Mouse (Mus musculus) colon, adult 2 months (tissue): ENCODE results near the gene Olfr1029. TPM values are rescaled to one million over a fixed set of nuclear protein-coding genes. Genes with fewer than 3 reads are reported as not detected.

Experiments
- polyA plus RNA-seq: library from polyadenylated mRNA; depleted of rRNA; stranded (reverse); fragments of >200 nt; gene quantifications from 2 replicates; pipeline ENCODE4 v1.2.3, GENCODE M21; 2012; rRNA removed

Gene Olfr1029
- not detected in 2 replicates for polyA plus RNA-seq

DNA sequence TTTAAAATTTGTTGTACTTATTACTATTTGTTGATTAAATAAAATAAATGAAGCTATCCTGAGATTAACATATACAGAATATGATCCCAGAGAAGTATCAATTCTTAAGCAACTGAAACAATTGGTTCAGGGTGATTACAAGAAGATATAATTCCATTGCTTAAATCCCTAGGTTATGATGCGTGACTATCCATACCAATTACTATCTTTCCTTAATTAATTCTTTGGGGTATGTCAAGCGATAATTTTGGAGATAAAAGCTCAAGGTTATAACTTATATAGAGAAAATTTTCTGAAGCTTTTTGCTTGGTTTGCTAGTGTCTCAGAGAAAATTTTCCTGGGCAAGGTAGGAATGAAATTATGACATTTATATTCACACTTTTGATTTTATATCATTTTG is at the start of gene Olfr1029:
Gene Olfr1029, plus strand, starts transcription at position 301 of the 400 bp plus-strand sequence.

GRCm38 (mm10) chr2:85950137-85950536 is 23.6 kb upstream of the Olfr1029 start, which contains the start of gene Olfr1028:
Gene Olfr1028 (plus strand): TSS chr2:85950437.

GRCm38 (mm10) chr2:85978976-85979375 is 5.3 kb downstream of the Olfr1029 start, which contains the start of gene Olfr1030:
Gene Olfr1030 (plus strand): TSS chr2:85979276.

GRCm38 (mm10) chr2:85990004-85990403 is 16.3 kb downstream of the Olfr1029 start, which contains the start of gene Olfr1031:
Gene Olfr1031 (plus strand): TSS chr2:85990304.

DNA sequence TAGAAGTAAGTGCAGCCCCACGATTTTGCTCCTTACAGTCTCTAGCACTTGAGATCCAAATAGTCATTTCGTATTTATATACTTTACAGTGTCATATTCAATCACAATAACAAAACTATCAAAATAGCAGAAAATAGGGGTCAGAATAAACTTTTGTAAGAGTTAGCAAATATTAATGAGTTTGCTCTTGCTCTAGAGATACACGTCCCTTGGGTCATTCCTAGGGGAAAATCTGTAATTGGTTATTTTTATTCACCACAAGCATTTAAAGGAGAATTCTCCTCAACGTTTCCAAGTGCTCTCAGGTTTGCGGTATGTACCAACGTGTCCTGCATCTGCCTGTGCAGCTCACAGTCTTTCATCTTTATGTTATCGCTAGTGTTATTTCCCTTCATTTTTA is 31.5 kb downstream of the Olfr1029 start, which contains the start of gene Olfr1032:
Gene Olfr1032, plus strand, starts transcription at position 301 of the 400 bp plus-strand sequence.

DNA sequence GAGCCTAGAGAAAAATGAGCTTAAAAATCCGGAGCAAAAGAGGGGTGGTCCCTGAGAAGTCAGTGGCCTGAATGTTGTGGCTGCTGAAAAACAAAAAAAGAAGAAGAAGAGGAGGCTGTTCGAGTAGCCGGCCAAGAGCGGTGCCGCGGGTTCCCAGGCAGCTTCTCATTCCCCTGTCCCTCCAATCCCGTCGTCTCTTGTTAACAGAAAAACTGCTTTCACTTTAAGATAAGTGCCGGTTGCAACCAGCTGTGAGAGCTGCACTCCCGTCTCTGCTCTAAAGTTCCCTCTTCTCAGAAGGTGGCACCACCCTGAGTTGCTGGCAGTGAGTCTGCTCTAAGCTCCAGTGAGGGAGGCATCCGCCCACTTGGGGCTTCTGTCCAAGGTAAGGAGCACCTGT is 46.7 kb downstream of the Olfr1029 start, which contains the start of gene Olfr1033:
Gene Olfr1033, plus strand, starts transcription at position 228 of the 400 bp plus-strand sequence.

Other genes with a start within 250 kb of the Olfr1029 start
- gene Olfr1012, start 211.1 kb upstream of the Olfr1029 start, polyA plus RNA-seq, result not detected in 2 replicates
- gene Olfr1013, start 206.8 kb upstream of the Olfr1029 start, polyA plus RNA-seq, result not detected in 2 replicates
- gene Olfr1014, start 201.2 kb upstream of the Olfr1029 start, polyA plus RNA-seq, result not detected in 2 replicates
- not detected in 2 replicates for gene Olfr1015, start 191.9 kb upstream of the Olfr1029 start, polyA plus RNA-seq
- not detected in 2 replicates for gene Olfr1016, start 171.4 kb upstream of the Olfr1029 start, polyA plus RNA-seq
- not detected in 2 replicates for gene Olfr1018, start 155.4 kb upstream of the Olfr1029 start, polyA plus RNA-seq
- gene Olfr1019, start 128.4 kb upstream of the Olfr1029 start, polyA plus RNA-seq, result not detected in 2 replicates
- not detected in 2 replicates for gene Olfr1020, start 126.9 kb upstream of the Olfr1029 start, polyA plus RNA-seq
- gene Olfr1022, start 105.3 kb upstream of the Olfr1029 start, polyA plus RNA-seq, result not detected in 2 replicates
- not detected in 2 replicates for gene Olfr1023, start 88.3 kb upstream of the Olfr1029 start, polyA plus RNA-seq
- gene Olfr1024, start 68.8 kb upstream of the Olfr1029 start, polyA plus RNA-seq, result not detected in 2 replicates
- gene Olfr1025-ps1, start 58.7 kb upstream of the Olfr1029 start, polyA plus RNA-seq, result not detected in 2 replicates
- not detected in 2 replicates for gene Olfr1026, start 52.3 kb upstream of the Olfr1029 start, polyA plus RNA-seq
- gene Olfr1028, start 23.5 kb upstream of the Olfr1029 start, polyA plus RNA-seq, result not detected in 2 replicates
- not detected in 2 replicates for gene Olfr1030, start 5.4 kb downstream of the Olfr1029 start, polyA plus RNA-seq
- gene Olfr1031, start 16.4 kb downstream of the Olfr1029 start, polyA plus RNA-seq, result not detected in 2 replicates
- not detected in 2 replicates for gene Olfr1032, start 31.6 kb downstream of the Olfr1029 start, polyA plus RNA-seq
- gene Olfr1033, start 46.7 kb downstream of the Olfr1029 start, polyA plus RNA-seq, result 0.08 and 0.14 TPM in 2 replicates
- 0.03 TPM in 1 of 2 replicates, not detected in the other for gene Olfr1034, start 72.0 kb downstream of the Olfr1029 start, polyA plus RNA-seq
- gene Olfr1036, start 100.1 kb downstream of the Olfr1029 start, polyA plus RNA-seq, result not detected in 2 replicates
- gene Olfr1037, start 113.5 kb downstream of the Olfr1029 start, polyA plus RNA-seq, result not detected in 2 replicates
- gene Olfr1039, start 162.0 kb downstream of the Olfr1029 start, polyA plus RNA-seq, result not detected in 2 replicates
- gene Olfr1040, start 172.8 kb downstream of the Olfr1029 start, polyA plus RNA-seq, result not detected in 2 replicates
- gene Olfr1042, start 187.9 kb downstream of the Olfr1029 start, polyA plus RNA-seq, result not detected in 2 replicates
- not detected in 2 replicates for gene Olfr1043, start 193.6 kb downstream of the Olfr1029 start, polyA plus RNA-seq
- not detected in 2 replicates for gene Olfr1044, start 203.9 kb downstream of the Olfr1029 start, polyA plus RNA-seq
- not detected in 2 replicates for gene Olfr52, start 211.8 kb downstream of the Olfr1029 start, polyA plus RNA-seq
- not detected in 2 replicates for gene Olfr1045, start 229.1 kb downstream of the Olfr1029 start, polyA plus RNA-seq
- gene Olfr1046, start 245.4 kb downstream of the Olfr1029 start, polyA plus RNA-seq, result not detected in 2 replicates